Mouse (Mus musculus) hindbrain, embryonic 13.5 days (tissue): Measurements from ENCODE around the gene Txndc9. TPM values are rescaled to one million over a fixed set of nuclear protein-coding genes. Genes with fewer than 3 reads are reported as not detected.

ENCODE experiments used
- ATAC-seq: fragments of 200-750 bp; cut with Nextera tagmentation; 2 replicates; pipeline ENCODE4 v1.8.0; 2017; ENCODE audit warnings: moderate TSS enrichment; ENCODE audit not compliant: low FRiP score
- H3K27ac ChIP-seq: fragments of 300-500 bp; sonication (generic); 2 replicates; pipeline ENCODE4 v1.5.1; 2015; ENCODE audit warnings: inconsistent platforms, mild to moderate bottlenecking, moderate library complexity
- H3K27me3 ChIP-seq: fragments of 300-500 bp; sonication (generic); 2 replicates; pipeline ENCODE4 v1.6.1; 2015; ENCODE audit warnings: mild to moderate bottlenecking, inconsistent platforms
- H3K36me3 ChIP-seq: fragments of 300-500 bp; sonication (generic); 2 replicates; pipeline ENCODE4 v1.6.1; 2015; ENCODE audit warnings: mild to moderate bottlenecking, inconsistent platforms
- H3K4me1 ChIP-seq: fragments of 300-500 bp; sonication (generic); replicated peaks from 2 replicates; pipeline ENCODE4 v1.6.1; 2015; ENCODE audit warnings: inconsistent platforms
- H3K4me2 ChIP-seq: fragments of 300-500 bp; sonication (generic); 2 replicates; pipeline ENCODE4 v1.6.1; 2015; ENCODE audit warnings: inconsistent platforms, mild to moderate bottlenecking, moderate library complexity
- H3K4me3 ChIP-seq: fragments of 300-500 bp; sonication (generic); 2 replicates; pipeline ENCODE4 v1.5.1; 2015; ENCODE audit warnings: mild to moderate bottlenecking, inconsistent platforms
- H3K9ac ChIP-seq: fragments of 300-500 bp; sonication (generic); 2 replicates; pipeline ENCODE4 v1.6.1; 2015; ENCODE audit warnings: mild to moderate bottlenecking, inconsistent platforms
- H3K9me3 ChIP-seq: fragments of 300-500 bp; sonication (generic); 2 replicates; pipeline ENCODE4 v1.6.1; 2016; ENCODE audit warnings: inconsistent platforms
- WGBS: fragments of 180-500 bp; shearing (Covaris S2); methylation state at CpG from one replicate; pipeline ENCODE4 v1.1.7; 2015; 5-methylcytosine and 5-hydroxymethylcytosine counted together
- polyA plus RNA-seq: library from polyadenylated mRNA; unstranded; fragments of >200 nt; fragmentation: Nextera tagmentation; extraction: Ambion mirVana; gene quantifications from 2 replicates; pipeline ENCODE4 v1.2.1, GENCODE M21; 2015

Txndc9 gene
- polyA plus RNA-seq, 1 experiment from 2014 or later = 180 TPM

DNA sequence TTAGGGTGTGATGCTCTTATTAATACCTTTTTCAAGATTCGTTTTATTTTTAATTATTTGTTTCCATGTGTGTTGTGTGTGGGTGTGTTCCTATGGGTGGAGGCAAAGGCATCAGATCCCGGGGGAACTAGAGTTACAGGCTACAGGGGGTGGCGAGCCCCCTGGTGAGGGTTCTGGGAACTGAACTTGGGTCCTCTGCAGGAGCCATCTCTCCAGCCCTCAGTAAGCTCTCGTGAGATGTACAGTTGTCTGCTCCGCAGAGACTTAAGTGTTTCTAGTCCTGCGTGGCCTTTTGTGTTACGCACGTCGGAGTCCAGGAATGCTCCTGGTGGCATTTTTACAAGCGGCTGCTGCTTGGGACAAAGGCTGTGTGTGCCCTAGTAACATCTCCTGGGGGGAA is 32.1 kb downstream of the Txndc9 start:
- no peak for ATAC-seq

DNA sequence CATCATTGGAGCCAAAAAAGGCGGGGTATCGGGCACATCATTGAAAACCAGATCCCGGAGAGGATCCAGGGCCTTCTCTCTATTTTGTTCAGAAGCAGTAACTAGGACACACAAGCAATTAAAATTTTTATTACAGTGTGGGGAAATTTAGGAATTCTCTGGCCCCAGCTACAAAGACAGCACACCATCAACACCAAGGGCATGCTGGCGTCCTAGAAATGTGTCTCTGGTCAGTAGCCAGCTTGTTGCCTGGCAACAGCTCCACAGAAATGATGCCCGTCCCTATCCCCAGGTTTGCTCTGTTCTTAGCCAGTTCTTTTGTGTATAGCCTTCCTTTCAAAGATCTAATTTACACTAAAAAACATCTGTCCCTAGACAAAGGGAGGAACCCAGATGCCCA is 38.2 kb downstream of the Txndc9 start:
- Histone ChIP-seq H3K4me3 (no peak overlapping the region), H3K27ac (no peak overlapping the region), H3K9me3 (no peaks in the 10 kb centered on the region), H3K4me2 (no peak overlapping the region), H3K4me1 (0 out of 2 replicates have a peak, but pooled peaks cover 4% of the 10 kb centered on the region), H3K9ac (no peak overlapping the region), H3K36me3 (no peaks in the 10 kb centered on the region), H3K27me3 (no peaks in the 10 kb centered on the region)
- 58% methylated on average over 5 of the region's 5 CpGs for WGBS
- ATAC-seq = no peak

More for the DNA sequence above, 32.1 kb downstream of the Txndc9 start:
- WGBS = 56% methylated on average over 10 of the region's 10 CpGs
- H3K27me3 ChIP-seq = no peaks in the 10 kb centered on the region
- H3K4me2 ChIP-seq = no peak overlapping the region
- no peaks in the 10 kb centered on the region for H3K36me3 ChIP-seq
- H3K27ac ChIP-seq = no peak overlapping the region
- H3K4me1 ChIP-seq = no peaks in the 10 kb centered on the region
- H3K9ac ChIP-seq = no peak overlapping the region
- H3K9me3 ChIP-seq = no peaks in the 10 kb centered on the region
- no peak overlapping the region for H3K4me3 ChIP-seq

DNA sequence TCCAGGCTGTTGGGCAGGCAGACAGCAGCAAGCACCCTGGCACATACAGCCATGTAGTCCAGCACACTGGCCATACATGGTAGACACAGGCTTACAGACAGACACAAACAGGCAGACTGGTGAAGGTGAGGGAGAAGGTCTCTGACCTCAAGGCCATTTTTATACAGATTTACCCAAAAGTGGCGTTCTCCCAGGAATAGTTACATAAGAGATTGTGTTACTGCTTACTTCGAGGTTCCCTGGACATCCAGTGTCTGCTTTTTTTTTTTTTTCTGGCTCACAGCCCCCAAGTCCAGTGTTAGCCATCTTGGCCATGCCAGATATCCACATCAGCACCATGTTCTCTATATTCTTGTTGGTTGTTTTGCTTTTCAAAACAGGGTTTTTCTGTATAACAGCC is 39.2 kb downstream of the Txndc9 start:
- Histone ChIP-seq H3K36me3 (no peaks in the 10 kb centered on the region), H3K9ac (no peak overlapping the region), H3K4me1 (0 out of 2 replicates have a peak, but pooled peaks cover 4% of the 10 kb centered on the region), H3K4me3 (no peak overlapping the region), H3K4me2 (no peak overlapping the region), H3K27ac (no peak overlapping the region), H3K27me3 (no peaks in the 10 kb centered on the region), H3K9me3 (no peaks in the 10 kb centered on the region)
- WGBS = 92% methylated on average over 2 of the region's 2 CpGs
- no peak for ATAC-seq

DNA sequence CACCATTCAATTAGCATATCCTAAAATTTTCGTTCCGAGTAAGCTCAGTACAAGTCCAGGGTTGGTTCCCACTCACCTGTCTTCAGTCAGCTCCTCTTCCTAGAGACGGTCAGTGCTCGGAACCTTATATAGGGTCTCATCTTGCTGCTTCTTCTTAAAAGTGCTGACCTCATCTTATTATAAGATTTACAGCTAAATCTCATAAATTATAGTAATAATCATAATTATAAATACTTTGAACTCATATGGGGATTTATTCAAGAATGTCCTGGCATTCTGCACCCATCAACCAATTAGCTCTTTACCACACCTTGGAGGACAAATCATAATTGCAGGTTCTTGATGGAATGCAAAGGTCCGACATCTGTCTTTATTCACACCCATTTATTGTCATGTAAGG is 40.0 kb downstream of the Txndc9 start, which contains the start of gene Lyg1:
Gene Lyg1, minus strand, starts transcription at position 101 of the 400 bp plus-strand sequence.
- Histone ChIP-seq H3K9ac (no peak within 1 kb of the TSS), H3K27ac (no peak within 1 kb of the TSS), H3K27me3 (no peaks in the 10 kb centered on the region), H3K36me3 (no peaks in the 10 kb centered on the region), H3K4me2 (no peak within 1 kb of the TSS), H3K9me3 (no peaks in the 10 kb centered on the region), H3K4me3 (no peak within 1 kb of the TSS), H3K4me1 (0 out of 2 replicates have a peak, but pooled peaks cover 4% of the 10 kb centered on the region)
- 94% methylated on average over 5 of the region's 5 CpGs for WGBS
- ATAC-seq = no peak

DNA sequence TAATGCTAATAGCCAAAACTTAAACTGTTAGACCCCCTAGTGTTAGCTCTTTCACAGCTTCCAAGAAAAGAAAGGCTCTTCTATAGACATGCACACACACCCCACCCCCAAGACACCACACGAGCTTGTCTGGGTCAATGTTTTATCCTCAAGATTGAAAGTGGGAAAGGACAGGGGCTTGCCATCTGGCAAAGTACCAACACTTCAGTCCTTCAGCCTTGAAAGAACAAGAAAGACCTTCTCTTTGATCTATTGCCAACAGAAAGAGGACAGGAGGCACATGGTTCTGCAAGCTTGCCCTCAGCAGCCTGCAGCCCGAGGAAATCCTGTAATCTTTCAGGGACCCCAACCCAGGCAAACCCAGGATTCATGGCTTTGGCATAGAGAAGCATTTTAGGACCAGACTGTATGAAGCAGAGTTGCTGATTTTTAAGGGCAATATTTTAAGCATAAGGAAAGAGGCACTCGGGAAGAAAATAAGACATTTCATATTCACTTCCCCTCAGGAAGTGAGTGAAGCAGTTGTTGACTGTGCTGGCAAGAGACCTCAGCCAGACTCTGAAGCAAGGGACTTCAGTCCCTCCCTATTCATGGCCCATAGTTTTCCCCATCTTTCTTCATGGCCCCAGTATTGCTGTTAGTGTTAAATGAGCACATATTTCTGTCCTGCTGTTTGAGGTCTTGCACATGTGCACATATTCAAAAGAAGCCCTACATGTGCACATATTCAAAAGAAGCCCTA is 40.8 kb downstream of the Txndc9 start:
- no peaks in the 10 kb centered on the region for H3K36me3 ChIP-seq
- H3K9ac ChIP-seq = no peak overlapping the region
- WGBS = 34% methylated on average over 3 of the region's 3 CpGs
- ATAC-seq = no peak
- no peak overlapping the region for H3K27ac ChIP-seq
- H3K4me3 ChIP-seq = no peak overlapping the region
- H3K4me1 ChIP-seq = 0 out of 2 replicates have a peak, but pooled peaks cover 4% of the 10 kb centered on the region
- no peaks in the 10 kb centered on the region for H3K27me3 ChIP-seq
- no peaks in the 10 kb centered on the region for H3K9me3 ChIP-seq
- no peak overlapping the region for H3K4me2 ChIP-seq

DNA sequence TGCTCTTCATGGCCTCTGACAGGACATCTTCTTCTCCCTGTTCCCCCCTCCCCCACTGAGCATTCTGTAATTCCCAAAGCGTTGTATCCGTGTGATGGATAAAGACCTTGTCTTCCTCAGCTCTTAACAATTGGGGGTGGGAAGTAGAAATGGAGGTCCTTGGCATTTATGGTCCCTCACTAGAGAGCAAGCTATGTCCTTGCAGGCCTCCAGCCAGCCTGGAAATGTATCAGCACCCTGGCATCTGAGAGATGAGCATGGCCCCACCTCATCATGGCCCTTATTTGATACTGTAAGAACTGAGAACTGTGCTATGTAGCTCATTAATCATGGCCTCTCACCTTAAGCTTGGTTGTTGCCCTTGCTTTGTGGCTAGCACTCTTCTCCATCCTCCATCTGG is 42.4 kb downstream of the Txndc9 start:
- no peaks in the 10 kb centered on the region for H3K9me3 ChIP-seq
- no peak overlapping the region for H3K9ac ChIP-seq
- H3K36me3 ChIP-seq = no peaks in the 10 kb centered on the region
- no peak for ATAC-seq
- no peak overlapping the region for H3K4me2 ChIP-seq
- H3K4me3 ChIP-seq = no peak overlapping the region
- H3K27ac ChIP-seq = no peak overlapping the region
- 92% methylated on average over 2 of the region's 2 CpGs for WGBS
- H3K27me3 ChIP-seq = no peaks in the 10 kb centered on the region
- H3K4me1 ChIP-seq = 0 out of 2 replicates have a peak, but pooled peaks cover 4% of the 10 kb centered on the region

DNA sequence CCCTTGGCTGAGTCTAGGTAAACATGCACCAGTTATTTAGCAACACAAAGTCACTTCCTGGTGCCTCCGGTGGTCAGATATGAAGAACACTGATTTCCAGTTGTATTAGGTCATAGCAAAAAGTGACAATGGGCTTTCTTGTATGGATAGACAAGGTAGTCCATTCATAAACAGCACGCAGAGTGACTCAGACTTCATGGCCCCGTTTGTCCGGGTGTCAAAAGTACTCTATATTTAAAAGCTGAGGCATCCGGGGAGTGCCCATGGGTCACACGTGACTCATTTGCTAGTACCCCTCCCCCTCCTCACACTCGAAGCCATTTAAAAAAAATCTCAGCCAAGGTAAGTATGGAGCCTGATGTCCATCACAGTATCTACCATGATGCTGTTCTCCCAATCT is 42.9 kb downstream of the Txndc9 start:
- H3K4me2 ChIP-seq = no peak overlapping the region
- no peaks in the 10 kb centered on the region for H3K27me3 ChIP-seq
- H3K9ac ChIP-seq = no peak overlapping the region
- no peaks in the 10 kb centered on the region for H3K36me3 ChIP-seq
- no peaks in the 10 kb centered on the region for H3K9me3 ChIP-seq
- 0 out of 2 replicates have a peak, but pooled peaks cover 4% of the 10 kb centered on the region for H3K4me1 ChIP-seq
- 88% methylated on average over 7 of the region's 7 CpGs for WGBS
- no peak overlapping the region for H3K4me3 ChIP-seq
- H3K27ac ChIP-seq = no peak overlapping the region
- no peak for ATAC-seq

DNA sequence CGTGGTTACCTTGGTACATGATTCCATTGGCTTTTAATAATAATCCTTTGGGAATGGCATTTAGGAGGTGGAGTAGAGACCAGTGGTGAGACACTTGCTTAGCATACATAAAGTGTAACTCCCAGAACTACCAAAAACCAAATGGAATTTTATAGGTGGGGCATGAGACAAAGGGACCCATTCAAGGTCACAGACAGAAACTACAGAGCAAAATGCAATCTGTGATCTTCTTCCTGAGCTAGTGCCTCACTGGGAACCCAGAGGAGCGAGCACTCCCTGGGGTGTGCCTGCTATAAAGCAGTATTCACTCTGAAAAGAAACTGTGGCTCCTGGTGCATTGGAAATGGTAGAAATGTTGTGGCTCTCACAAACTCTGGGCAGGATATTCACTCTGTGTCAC is 48.8 kb downstream of the Txndc9 start:
- Histone ChIP-seq H3K9ac (no peak overlapping the region), H3K4me3 (no peak overlapping the region), H3K9me3 (no peaks in the 10 kb centered on the region), H3K4me2 (no peak overlapping the region), H3K36me3 (no peaks in the 10 kb centered on the region), H3K27me3 (no peaks in the 10 kb centered on the region), H3K27ac (no peak overlapping the region), H3K4me1 (no peaks in the 10 kb centered on the region)
- 88% methylated on average over 2 of the region's 2 CpGs for WGBS
- ATAC-seq = no peak

Other genes with a start within 250 kb of the Txndc9 start
- gene Tsga10, start 131.5 kb downstream of the Txndc9 start, polyA plus RNA-seq = 21.5 and 22.3 TPM in 2 replicates
- gene Lipt1, start 126.2 kb downstream of the Txndc9 start, polyA plus RNA-seq = 6.5 and 7.6 TPM in 2 replicates
- gene Mitd1, start 107.5 kb downstream of the Txndc9 start, polyA plus RNA-seq = 18.3 and 19.3 TPM in 2 replicates
- 247 and 255 TPM in 2 replicates for gene Mrpl30, start 107.4 kb downstream of the Txndc9 start, polyA plus RNA-seq
- gene Lyg2, start 81.4 kb downstream of the Txndc9 start, polyA plus RNA-seq = not detected in 2 replicates
- not detected in 2 replicates for gene Lyg1, start 40.1 kb downstream of the Txndc9 start, polyA plus RNA-seq
- 27.9 and 28.4 TPM in 2 replicates for gene Eif5b, start 117 bp upstream of the Txndc9 start, polyA plus RNA-seq
- 38.9 and 43.5 TPM in 2 replicates for gene Rev1, start 131.9 kb upstream of the Txndc9 start, polyA plus RNA-seq